Mouse (Mus musculus) cerebellum, postnatal 10 days (tissue): ENCODE measurements at regions not wholly inside any gene's neighbourhood (a gene's known extent, or its start where the extent isn't known, plus 50 kb on each side); places are given as distances from the start of the nearest gene placed in this dataset.
"Not testable (repeated sequence)": the region's sequence is repeated elsewhere in the genome, so short reads cannot be mapped to it uniquely, and the experiment has no call there.

ENCODE experiments used
- DNase-seq, 2 experiments: peaks; one replicate each; pipeline ENCODE4 v3.0.0; 2021; ENCODE audit warnings: mixed read lengths in 2 of 2

DNA sequence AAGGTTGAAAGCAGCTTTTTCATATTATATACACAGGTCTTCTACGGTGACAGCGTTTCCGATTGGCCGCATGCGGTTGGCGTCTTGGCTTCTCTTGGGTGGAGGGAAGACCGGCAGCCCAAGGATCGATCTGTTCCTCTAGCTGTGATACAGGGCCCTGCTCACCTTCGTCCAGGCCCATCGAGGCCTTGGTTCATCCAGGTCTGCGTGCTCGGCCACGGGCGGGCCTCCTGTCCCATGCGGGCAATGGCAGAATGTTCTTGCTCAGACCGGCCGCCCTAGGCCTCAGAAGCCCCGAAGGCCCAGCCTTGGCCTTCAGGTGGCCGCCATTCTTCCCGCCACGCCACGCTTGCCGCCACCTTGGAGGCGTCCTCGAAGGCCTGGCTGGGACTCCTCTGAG, 194.4 kb upstream of the Ppp6c start:
- DNase-seq: no peak

- DNase-seq: peak; percentile 75
Observed at GRCm38 (mm10) chr2:39400336-39400735, 174.1 kb upstream of the Ppp6c start.

DNA sequence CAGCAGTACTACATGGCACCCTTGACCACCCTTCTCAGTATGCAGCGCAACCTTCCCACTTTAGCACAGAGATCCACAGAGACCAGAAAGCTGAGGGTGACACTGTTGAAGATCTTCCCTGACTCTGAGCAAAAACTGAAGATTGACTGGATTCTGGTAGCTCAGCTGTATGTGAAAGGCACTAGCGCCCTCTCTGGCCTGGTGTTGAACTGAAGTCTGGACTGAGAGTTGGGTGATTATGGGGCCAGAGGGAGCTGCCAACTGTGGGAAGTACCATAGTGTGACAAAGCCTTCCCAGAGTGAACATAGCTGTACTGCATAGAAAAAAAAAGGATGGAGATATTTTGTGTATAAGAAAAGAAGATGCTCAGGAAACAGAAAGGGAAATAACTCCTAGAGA, 173.3 kb upstream of the Ppp6c start:
- DNase-seq: peak; percentile 80 to 82

GRCm38 (mm10) chr2:39394643-39395042, 168.4 kb upstream of the Ppp6c start:
- peak in 1 of 2 experiments; percentile 16 for DNase-seq

GRCm38 (mm10) chr2:39377264-39377663, 151.0 kb upstream of the Ppp6c start:
- DNase-seq: no peak

- peak; percentile 96 to 97 for DNase-seq
Observed at GRCm38 (mm10) chr2:39373068-39373779, 147.0 kb upstream of the Ppp6c start.

DNA sequence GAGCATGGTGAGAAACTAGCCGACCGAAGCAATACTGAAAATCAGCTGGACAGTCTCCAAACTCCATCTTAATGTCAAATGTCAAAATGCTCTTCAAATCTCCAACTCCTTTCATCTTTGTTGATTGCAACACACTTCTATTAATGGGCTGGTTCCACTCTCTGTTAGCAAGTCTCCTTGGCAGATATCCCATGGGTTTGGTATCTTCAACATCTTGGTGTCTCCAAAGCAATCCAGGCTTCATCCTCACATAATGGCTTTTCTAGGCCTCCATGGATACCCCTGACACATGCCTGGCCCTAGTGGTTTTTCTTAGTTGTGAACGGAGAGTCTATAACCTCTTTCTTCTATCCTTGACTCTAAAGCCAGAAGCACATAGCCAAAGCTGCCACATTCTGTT, 118.0 kb upstream of the Ppp6c start:
- DNase-seq: no peak

- DNase-seq: no peak
Observed at GRCm38 (mm10) chr2:39340406-39340805, 114.2 kb upstream of the Ppp6c start.

DNA sequence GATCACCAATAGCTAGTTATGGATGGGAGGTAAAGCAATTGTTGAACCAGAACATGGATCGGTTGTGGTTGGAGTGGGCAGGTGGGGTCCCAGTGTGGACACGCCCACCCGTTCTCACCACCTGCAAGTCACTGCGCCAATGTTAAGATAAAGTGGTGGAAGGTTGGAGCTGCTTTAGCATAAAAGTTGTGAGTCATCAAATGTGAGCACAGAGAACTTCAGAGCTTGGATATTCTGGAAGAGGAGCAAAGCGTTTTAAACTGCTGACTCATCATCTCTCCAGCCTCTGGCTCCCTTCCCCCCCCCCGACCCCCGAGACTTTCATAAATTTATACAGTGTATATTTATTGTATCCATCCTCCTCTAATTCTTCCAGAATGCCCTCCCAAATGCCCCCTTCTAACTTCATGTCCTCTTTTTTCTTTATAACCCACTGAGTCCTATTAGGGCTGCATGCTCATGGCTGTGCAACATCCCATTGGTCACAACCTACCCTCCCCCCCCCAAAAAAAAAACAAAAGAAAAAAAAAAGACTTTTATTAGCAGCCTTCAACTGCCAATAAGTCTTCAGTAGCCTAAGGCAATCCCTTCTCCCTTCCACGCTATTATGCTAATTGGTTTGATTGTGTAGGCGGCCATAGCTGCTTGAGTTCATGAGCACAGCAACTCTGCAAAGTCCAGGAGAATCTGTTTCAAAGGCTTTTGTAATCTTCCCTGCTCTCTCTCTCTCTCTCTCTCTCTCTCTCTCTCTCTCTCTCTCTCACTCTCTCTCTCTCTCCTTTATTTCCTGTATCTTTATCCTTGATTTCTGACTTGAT, 112.8 kb upstream of the Ppp6c start:
- DNase-seq: no peak

DNA sequence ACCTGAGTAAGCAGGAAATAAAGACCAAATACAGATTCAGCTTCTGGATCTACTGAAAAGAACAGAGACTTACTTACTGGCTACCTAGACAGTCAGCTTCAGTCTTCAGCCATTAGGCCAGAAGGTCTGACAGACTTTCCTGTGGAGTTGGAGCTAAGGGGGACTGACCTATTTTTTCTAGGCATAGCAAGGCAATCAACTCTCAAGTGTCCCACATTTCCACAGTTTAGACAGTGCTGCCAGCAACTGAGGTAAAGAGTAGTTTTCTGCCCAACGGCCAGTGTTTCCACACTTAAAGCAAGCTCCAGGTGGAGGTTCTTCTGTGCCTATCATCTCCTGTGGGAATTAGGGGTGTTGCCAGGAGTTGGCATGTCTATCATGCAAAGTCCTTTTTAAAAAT, 111.3 kb upstream of the Ppp6c start:
- DNase-seq: peak; percentile 22 to 34

GRCm38 (mm10) chr2:39325715-39326493, 99.7 kb upstream of the Ppp6c start:
- no peak for DNase-seq

DNA sequence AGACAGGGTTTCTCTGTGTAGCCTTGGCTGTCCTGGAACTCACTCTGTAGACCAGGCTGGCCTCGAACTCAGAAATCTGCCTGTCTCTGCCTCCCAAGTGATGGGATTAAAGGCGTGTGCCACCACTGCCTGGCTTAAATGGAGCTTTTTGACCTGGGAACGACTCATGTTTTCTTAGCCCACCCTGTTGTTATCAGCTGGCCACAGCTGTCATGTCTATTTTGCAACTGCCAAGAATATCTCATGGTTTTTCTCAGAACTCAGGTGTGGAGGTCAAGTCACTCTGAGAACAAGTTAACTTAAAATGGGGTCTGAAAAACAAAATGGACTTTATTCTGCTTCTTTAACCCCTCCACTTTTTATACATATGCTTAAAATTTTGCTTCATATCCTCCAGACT, 98.9 kb upstream of the Ppp6c start:
- DNase-seq: not testable (repeated sequence)

DNA sequence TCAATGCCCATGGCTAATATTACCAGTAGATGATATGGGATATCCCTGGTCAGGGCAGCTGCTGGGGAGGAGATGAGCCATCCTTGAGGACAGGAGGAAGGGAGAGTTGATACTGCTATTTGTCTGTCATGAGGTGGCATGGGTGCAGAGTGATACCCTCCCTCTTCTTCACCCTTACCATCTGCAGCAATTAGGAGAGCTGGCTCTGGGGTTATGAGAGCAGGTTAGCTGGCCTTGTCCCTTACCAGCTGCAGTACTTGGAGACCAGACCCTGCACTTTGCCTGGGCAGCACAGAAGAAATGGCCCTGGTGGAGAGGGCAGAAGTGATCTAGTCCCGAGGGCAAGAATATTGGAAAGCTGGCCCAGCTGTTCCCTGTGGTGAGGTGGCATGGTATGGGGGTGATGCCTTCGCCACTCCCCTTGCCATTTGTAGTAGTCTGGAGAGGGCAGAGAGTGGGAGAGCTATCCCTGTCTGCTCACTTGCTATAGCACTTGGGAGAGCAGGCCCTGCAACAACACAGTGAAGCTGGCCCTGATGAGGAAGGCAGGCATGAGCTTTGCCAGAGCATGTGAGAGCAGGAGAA, 73.6 kb upstream of the Ppp6c start:
- DNase-seq: no peak

GRCm38 (mm10) chr2:39299290-39299689, 73.0 kb upstream of the Ppp6c start:
- DNase-seq: no peak

DNA sequence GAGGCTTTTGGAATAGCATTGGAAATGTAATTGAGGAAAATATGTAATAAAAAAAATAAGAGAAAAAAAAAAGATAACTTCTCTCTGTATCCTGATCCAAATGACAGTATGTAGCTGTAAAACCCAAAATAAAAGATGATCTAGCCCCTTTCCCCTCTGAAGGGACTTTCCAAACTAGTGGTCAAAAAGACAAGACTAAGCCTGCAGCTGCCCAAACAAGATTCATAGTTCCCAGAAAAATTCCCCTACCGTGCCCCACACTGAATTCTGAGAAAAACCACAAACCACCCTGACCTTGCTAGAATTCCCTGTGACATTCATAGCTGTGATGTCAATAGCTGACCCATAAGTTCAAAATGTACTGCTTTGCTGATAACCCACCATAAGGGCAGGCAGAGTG, 69.2 kb upstream of the Ppp6c start:
- DNase-seq: no peak

GRCm38 (mm10) chr2:39278218-39278617, 52.0 kb upstream of the Ppp6c start:
- peak in 1 of 2 experiments; percentile 8 for DNase-seq
